Mouse (Mus musculus): ENCODE data around the gene Vmn1r207-ps. TPM values are rescaled to one million over a fixed set of nuclear protein-coding genes. Genes with fewer than 3 reads are reported as not detected.
A peak's percentile ranks its signal among the peaks of the same experiment; 100 is the strongest.
"Not testable (repeated sequence)": the region's sequence is repeated elsewhere in the genome, so short reads cannot be mapped to it uniquely, and the experiment has no call there.

The Vmn1r207-ps gene
- polyA plus RNA-seq (2015; fragmentation: Nextera tagmentation; extraction: Ambion mirVana) = not detected in 2 replicates

DNA sequence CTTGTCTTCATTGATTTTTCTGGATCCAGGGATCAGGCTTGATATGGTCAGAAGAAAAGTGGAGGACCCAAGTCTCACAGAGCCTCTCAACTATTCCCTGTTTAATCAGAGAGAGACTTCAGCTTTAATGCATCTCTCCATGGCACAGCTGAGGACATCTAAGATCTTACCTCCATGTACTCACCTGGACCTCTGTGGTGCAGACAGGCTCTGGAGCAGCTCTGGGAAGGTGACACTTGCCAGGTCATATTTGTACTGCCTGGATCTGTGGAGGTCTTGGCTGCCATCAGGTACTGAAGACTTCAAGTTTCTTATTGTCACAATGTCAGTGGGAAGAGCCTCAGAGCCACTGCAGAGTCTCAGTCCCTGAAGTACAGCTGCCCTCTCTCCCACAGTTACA lies at the start of gene Vmn1r207-ps:
TSS of gene Vmn1r207-ps (minus strand) at position 101 of the 400 bp plus-strand sequence.
- H3K9me3 ChIP-seq (ENCODE audit: control insufficient read depth); H3K36me3 ChIP-seq (ENCODE audit: control insufficient read depth, insufficient read depth): not testable (repeated sequence)

DNA sequence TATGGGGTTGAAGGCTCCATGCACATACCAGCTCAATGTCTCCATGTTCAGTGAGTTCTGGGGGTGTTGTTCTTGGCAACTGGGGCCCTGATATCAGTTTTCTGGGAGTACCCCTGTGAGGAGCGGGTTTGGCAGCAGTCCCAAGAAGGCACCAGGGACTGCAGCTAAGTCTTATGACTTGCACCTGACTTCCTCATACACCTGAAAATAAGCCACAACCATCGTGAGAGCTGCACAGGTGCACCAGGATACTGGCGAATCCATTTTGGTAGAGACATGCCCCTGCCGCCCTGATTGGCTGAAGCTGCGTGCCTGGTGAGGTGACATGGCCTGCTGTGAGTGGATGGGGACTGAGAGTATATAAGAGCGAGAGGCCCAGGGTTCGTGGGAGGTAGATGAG lies 47.9 kb upstream of the Vmn1r207-ps start, which contains the start of gene Vmn1r208:
TSS of gene Vmn1r208 (minus strand) at position 101 of the 400 bp plus-strand sequence.
- not testable (repeated sequence) for H3K9ac ChIP-seq (ENCODE audit: low read depth, low read length); ATAC-seq; H3K9me3 ChIP-seq (ENCODE audit: control insufficient read depth); H3K27me3 ChIP-seq (replicated peaks; ENCODE audit: control insufficient read depth, insufficient read depth, low read length); H3K36me3 ChIP-seq (ENCODE audit: control insufficient read depth, insufficient read depth); H3K4me1 ChIP-seq (replicated peaks; ENCODE audit: control insufficient read depth, insufficient read depth, low read length); H3K4me2 ChIP-seq (replicated peaks; ENCODE audit: low read depth); H3K27ac ChIP-seq (ENCODE audit: low read depth, low read length); H3K4me3 ChIP-seq (ENCODE audit: low read depth, low read length)
- no CpG with 5 or more reads among the region's 7 CpGs for WGBS

More for the DNA sequence above, at the start of gene Vmn1r207-ps:
- not testable (repeated sequence) for ATAC-seq; H3K9ac ChIP-seq (ENCODE audit: low read depth, low read length); H3K27ac ChIP-seq (ENCODE audit: low read depth, low read length); H3K4me2 ChIP-seq (replicated peaks; ENCODE audit: low read depth); H3K4me1 ChIP-seq (replicated peaks; ENCODE audit: control insufficient read depth, insufficient read depth, low read length); H3K27me3 ChIP-seq (replicated peaks; ENCODE audit: control insufficient read depth, insufficient read depth, low read length); H3K4me3 ChIP-seq (ENCODE audit: low read depth, low read length)

DNA sequence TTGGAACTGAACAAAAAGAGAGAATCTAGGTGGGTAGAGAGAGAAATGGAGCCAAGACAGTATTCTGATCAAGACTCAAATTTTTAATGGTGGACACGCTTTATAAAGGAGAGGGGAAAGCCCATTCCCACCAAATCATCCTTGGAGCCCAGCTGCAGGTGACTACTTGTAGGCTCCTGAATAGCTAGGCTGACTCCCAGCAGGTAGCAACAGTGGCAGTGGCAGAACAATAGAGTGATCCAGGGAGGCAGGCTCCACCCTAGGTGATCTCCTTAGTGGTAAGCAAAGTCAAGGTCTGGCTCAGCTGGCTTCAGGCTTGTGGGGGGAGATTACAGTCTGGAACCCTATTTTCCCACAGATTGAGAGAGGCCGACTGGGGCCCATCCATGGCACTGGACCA lies 42.2 kb upstream of the Vmn1r207-ps start:
- H3K9ac ChIP-seq (ENCODE audit: low read depth, low read length); ATAC-seq; H3K27me3 ChIP-seq (replicated peaks; ENCODE audit: control insufficient read depth, insufficient read depth, low read length); H3K9me3 ChIP-seq (ENCODE audit: control insufficient read depth); H3K36me3 ChIP-seq (ENCODE audit: control insufficient read depth, insufficient read depth); H3K27ac ChIP-seq (ENCODE audit: low read depth, low read length); H3K4me3 ChIP-seq (ENCODE audit: low read depth, low read length); H3K4me1 ChIP-seq (replicated peaks; ENCODE audit: control insufficient read depth, insufficient read depth, low read length); H3K4me2 ChIP-seq (replicated peaks; ENCODE audit: low read depth): not testable (repeated sequence)
- WGBS = 70% methylated on average over 1 of the region's 2 CpGs

DNA sequence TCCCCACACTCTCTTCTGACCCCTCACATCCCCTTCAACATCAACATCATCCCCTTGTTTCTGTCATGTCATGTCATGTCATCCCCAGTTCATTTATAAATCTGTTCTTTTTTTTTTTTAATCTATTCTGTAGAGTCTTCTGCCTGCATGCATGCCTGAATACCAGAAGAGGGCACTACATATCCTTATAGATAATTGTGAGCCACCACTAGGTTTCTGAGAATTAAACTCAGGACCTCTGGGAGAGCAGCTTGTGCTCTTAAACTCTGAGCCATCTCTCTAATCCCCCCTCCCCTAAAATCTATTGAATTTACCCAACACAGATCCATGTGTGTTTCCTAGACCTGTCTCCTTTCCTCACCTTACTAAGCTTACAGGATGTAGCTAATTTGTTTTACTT lies 18.1 kb upstream of the Vmn1r207-ps start:
- Histone ChIP-seq H3K27me3 (replicated peaks; ENCODE audit: control insufficient read depth, insufficient read depth, low read length) (no peaks in the 10 kb centered on the region), H3K4me1 (replicated peaks; ENCODE audit: control insufficient read depth, insufficient read depth, low read length) (no peaks in the 10 kb centered on the region), H3K36me3 (ENCODE audit: control insufficient read depth, insufficient read depth) (no peaks in the 10 kb centered on the region), H3K27ac (ENCODE audit: low read depth, low read length) (no peak overlapping the region), H3K9me3 (ENCODE audit: control insufficient read depth) (no peaks in the 10 kb centered on the region), H3K9ac (ENCODE audit: low read depth, low read length) (no peak overlapping the region), H3K4me3 (ENCODE audit: low read depth, low read length) (no peak overlapping the region), H3K4me2 (replicated peaks; ENCODE audit: low read depth) (no peak overlapping the region)
- TF ChIP-seq CTCF (IDR thresholded peaks at IDR 0.05; ENCODE audit: low read depth) = peak; percentile 44
- ATAC-seq = no peak

DNA sequence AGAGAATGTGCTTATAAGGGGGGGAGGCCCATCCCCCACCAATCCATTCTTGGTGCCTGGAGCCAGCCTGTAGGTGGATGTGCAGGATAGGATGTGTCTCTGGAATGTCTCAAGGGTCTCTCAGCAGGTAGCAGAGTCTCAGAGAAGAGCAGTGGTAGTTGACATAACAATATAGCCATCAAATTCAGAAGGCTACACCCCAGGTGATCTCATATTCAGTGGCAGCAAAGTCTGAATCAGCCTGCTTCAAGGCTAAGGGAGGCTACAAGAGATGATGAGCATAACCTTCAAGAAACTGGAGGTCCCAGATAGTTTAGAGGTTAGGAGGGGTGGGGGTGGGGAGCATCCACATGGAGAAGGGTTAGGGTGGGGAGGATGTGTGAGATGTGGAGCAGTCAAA lies 22.5 kb downstream of the Vmn1r207-ps start:
- H3K4me1 ChIP-seq (replicated peaks; ENCODE audit: control insufficient read depth, insufficient read depth, low read length); H3K4me2 ChIP-seq (replicated peaks; ENCODE audit: low read depth); H3K36me3 ChIP-seq (ENCODE audit: control insufficient read depth, insufficient read depth); H3K27ac ChIP-seq (ENCODE audit: low read depth, low read length); H3K4me3 ChIP-seq (ENCODE audit: low read depth, low read length); H3K27me3 ChIP-seq (replicated peaks; ENCODE audit: control insufficient read depth, insufficient read depth, low read length); H3K9ac ChIP-seq (ENCODE audit: low read depth, low read length); H3K9me3 ChIP-seq (ENCODE audit: control insufficient read depth); ATAC-seq: not testable (repeated sequence)

DNA sequence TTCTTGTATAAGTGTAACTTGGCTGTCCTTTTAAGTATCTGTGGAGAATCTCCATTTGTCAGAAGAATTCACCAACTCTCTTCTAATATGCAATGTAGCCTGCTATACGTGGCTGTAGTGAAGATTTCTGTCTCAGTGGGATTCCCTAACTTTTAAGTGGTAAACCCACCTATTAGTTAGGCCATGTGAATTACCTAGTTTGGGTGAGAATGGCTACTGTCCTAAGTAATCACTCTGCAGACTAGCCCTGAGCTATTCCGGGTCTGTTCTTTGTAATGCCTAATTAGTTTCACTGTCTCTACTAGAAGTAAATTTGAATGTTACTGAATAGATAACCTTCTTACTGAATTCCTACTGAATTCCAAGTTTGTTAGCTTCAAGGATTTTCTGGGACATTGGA lies 26.5 kb downstream of the Vmn1r207-ps start:
- H3K9ac ChIP-seq (ENCODE audit: low read depth, low read length); H3K4me3 ChIP-seq (ENCODE audit: low read depth, low read length); H3K4me1 ChIP-seq (replicated peaks; ENCODE audit: control insufficient read depth, insufficient read depth, low read length); H3K27ac ChIP-seq (ENCODE audit: low read depth, low read length); H3K27me3 ChIP-seq (replicated peaks; ENCODE audit: control insufficient read depth, insufficient read depth, low read length); H3K4me2 ChIP-seq (replicated peaks; ENCODE audit: low read depth); ATAC-seq; H3K9me3 ChIP-seq (ENCODE audit: control insufficient read depth); H3K36me3 ChIP-seq (ENCODE audit: control insufficient read depth, insufficient read depth): not testable (repeated sequence)
- 34% methylated on average over 2 of the region's 2 CpGs for WGBS

Other genes with a start within 250 kb of the Vmn1r207-ps start
- not detected in 2 replicates for gene Vmn1r202, start 224.2 kb downstream of the Vmn1r207-ps start, polyA plus RNA-seq (2015; fragmentation: Nextera tagmentation; extraction: Ambion mirVana)
- gene Vmn1r203, start 211.5 kb downstream of the Vmn1r207-ps start, polyA plus RNA-seq (2015; fragmentation: Nextera tagmentation; extraction: Ambion mirVana) = not detected in 2 replicates
- gene Vmn1r204, start 176.4 kb downstream of the Vmn1r207-ps start, polyA plus RNA-seq (2015; fragmentation: Nextera tagmentation; extraction: Ambion mirVana) = not detected in 2 replicates
- not detected in 2 replicates for gene Vmn1r205, start 136.6 kb downstream of the Vmn1r207-ps start, polyA plus RNA-seq (2015; fragmentation: Nextera tagmentation; extraction: Ambion mirVana)
- not detected in 2 replicates for gene Vmn1r206, start 105.4 kb downstream of the Vmn1r207-ps start, polyA plus RNA-seq (2015; fragmentation: Nextera tagmentation; extraction: Ambion mirVana)
- gene Vmn1r208, start 47.8 kb upstream of the Vmn1r207-ps start, polyA plus RNA-seq (2015; fragmentation: Nextera tagmentation; extraction: Ambion mirVana) = not detected in 2 replicates
- not detected in 2 replicates for gene Vmn1r209, start 80.1 kb upstream of the Vmn1r207-ps start, polyA plus RNA-seq (2015; fragmentation: Nextera tagmentation; extraction: Ambion mirVana)
- gene Vmn1r210, start 101.7 kb upstream of the Vmn1r207-ps start, polyA plus RNA-seq (2015; fragmentation: Nextera tagmentation; extraction: Ambion mirVana) = not detected in 2 replicates
- not detected in 2 replicates for gene Vmn1r211, start 127.9 kb upstream of the Vmn1r207-ps start, polyA plus RNA-seq (2015; fragmentation: Nextera tagmentation; extraction: Ambion mirVana)
- gene Vmn1r212, start 154.6 kb upstream of the Vmn1r207-ps start, polyA plus RNA-seq (2015; fragmentation: Nextera tagmentation; extraction: Ambion mirVana) = not detected in 2 replicates

All from intestine, postnatal 0 days (tissue).